Mouse (Mus musculus) olfactory bulb, adult 2 months (tissue): ENCODE measurements around the gene Fitm1.

Experiments
- CTCF ChIP-seq: fragments of 200-500 bp; IDR thresholded peaks from 2 replicates; pipeline ENCODE4 v1.5.1; 2012; ENCODE audit warnings: low read depth, mild to moderate bottlenecking, low read length, moderate library complexity; ENCODE audit not compliant: insufficient read depth
- POLR2A ChIP-seq: fragments of 200-500 bp; IDR thresholded peaks from 2 replicates; pipeline ENCODE4 v1.6.1; 2012; ENCODE audit warnings: mild to moderate bottlenecking, low read depth, low read length, moderate library complexity; ENCODE audit not compliant: insufficient read depth

DNA sequence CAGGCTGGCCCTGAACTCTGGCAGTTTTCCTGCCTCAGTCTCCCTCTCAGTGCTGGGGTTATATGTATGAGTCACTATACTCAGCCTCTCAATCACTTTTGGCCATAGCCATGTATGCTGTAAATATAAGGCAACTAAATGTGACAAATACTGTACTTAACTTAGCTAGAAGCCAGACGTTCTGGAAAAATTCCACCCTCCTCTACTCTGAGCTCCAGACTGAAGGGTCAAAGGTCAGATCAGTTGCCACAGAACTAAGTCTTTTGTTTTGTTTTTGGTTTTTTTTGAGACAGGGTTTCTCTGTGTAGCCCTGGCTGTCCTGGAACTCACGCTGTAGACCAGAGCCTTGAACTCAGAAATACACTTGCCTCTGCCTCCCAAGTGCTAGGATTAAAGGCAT, 40.5 kb downstream of the Fitm1 start:
- TF ChIP-seq CTCF (no peak), POLR2A (no peak)
